In the genomic region with DNA sequence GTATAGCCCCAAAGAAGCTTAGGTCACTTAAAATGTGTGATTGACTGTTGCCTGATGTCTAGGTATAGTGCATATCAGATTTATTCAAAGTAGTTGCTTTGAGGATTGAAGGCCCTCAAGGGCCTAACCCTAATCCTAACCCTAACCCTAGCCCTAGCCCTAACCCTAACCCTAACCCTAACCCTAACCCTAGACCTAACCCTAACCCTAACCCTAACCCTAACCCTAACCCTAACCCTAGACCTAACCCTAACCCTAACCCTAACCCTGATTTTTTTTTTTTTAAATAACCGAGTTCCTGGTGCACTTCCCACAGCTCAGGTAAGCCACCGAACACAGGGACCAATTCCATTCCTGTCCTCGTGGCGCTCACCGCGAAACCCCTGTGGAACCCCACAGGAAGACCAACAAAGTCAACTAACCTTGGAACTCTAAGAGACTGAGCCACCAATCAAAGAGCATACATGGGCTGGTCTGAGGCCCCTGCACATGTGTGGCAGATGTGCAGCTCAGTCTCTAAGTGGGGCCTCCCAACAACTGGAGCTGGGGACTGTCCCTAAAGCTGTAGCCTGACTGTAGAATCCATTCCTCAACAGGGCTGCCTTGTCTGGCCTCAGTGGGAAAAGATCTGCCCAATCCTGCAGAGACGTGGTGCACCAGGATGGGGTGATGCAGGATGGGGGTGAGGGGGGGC, we compare ENCODE assay signal across 27 mouse cellular contexts.
DNase-seq lines count a peak whose midpoint lies in the region; ATAC-seq and TF ChIP-seq lines count a peak whose summit lies in the region.
"Had no signal": no experiment of that assay in that cellular context is flagged by ENCODE, and none has a peak within 500 bp of the region (broad histone marks: within the 10 kb centered on the region; RNA-seq: fewer than 3 reads in every experiment).

No protein-coding gene starts in this region.

- no peaks in the 10 kb centered on the region for H3K9me3 ChIP-seq in heart, embryonic 13.5 days
- no peaks in the 10 kb centered on the region for H3K9me3 ChIP-seq in heart, embryonic 16.5 days (replicated peaks; ENCODE audit: control insufficient read depth, low read length)
- no peaks in the 10 kb centered on the region for H3K9me3 ChIP-seq in heart, embryonic 11.5 days (replicated peaks; ENCODE audit: control insufficient read depth, low read length)
- H3K9me3 ChIP-seq: embryonic facial prominence, embryonic 10.5 days; embryonic facial prominence, embryonic 13.5 days; forebrain, embryonic 12.5 days; forebrain, embryonic 15.5 days; heart, embryonic 10.5 days; hindbrain, embryonic 10.5 days; hindbrain, embryonic 13.5 days; intestine, embryonic 15.5 days had no signal

- TF ChIP-seq CTCF in heart, adult 2 months (IDR thresholded peaks at IDR 0.05): no peak

- DNase-seq in heart, adult 2 months: no peak
- no peak for DNase-seq in testis, postnatal 14 days (ENCODE audit: low spot score)
- DNase-seq: adrenal gland, adult 8-10 months; adrenal gland, postnatal 25 days; cerebellum, adult 11-12 months; cerebellum, adult 8-10 months; cerebellum, postnatal 10 days; cerebellum, postnatal 36 days; embryo, embryonic 11 days; gastrocnemius, postnatal 25 days; kidney, adult 11 months had no signal

- 84% methylated on average over 7 of the region's 7 CpGs for WGBS in heart, embryonic 13.5 days
- WGBS in heart, adult 2 months: 98% methylated on average over 7 of the region's 7 CpGs
- WGBS in heart, embryonic 16.5 days: 94% methylated on average over 7 of the region's 7 CpGs
- 80% methylated on average over 7 of the region's 7 CpGs for whole genome bisulfite sequencing in heart, embryonic 11.5 days (ENCODE audit: insufficient replicate concordance)

- no peaks in the 10 kb centered on the region for H3K79me2 ChIP-seq in heart, adult 2 months (replicated peaks; ENCODE audit: control insufficient read depth, insufficient read depth, low read length)

- no peak overlapping the region for H3K4me2 ChIP-seq in heart, embryonic 13.5 days
- no peak overlapping the region for H3K4me2 ChIP-seq in heart, embryonic 16.5 days (ENCODE audit: low read depth, low read length)
- no peak overlapping the region for H3K4me2 ChIP-seq in heart, embryonic 11.5 days
- H3K4me2 ChIP-seq: embryonic facial prominence, embryonic 13.5 days; forebrain, embryonic 12.5 days; forebrain, embryonic 15.5 days; hindbrain, embryonic 13.5 days; intestine, embryonic 15.5 days had no signal

- H3K9ac ChIP-seq in heart, embryonic 13.5 days: no peak overlapping the region
- no peak overlapping the region for H3K9ac ChIP-seq in heart, adult 2 months (ENCODE audit: low read depth, low read length)
- no peak overlapping the region for H3K9ac ChIP-seq in heart, embryonic 16.5 days (ENCODE audit: low read length)
- H3K9ac ChIP-seq in heart, embryonic 11.5 days (ENCODE audit: low read depth, low read length): no peak overlapping the region
- H3K9ac ChIP-seq: embryonic facial prominence, embryonic 13.5 days; forebrain, embryonic 12.5 days; forebrain, embryonic 15.5 days; hindbrain, embryonic 13.5 days; intestine, embryonic 15.5 days had no signal

- H3K4me3 ChIP-seq in heart, embryonic 13.5 days: no peak overlapping the region
- no peak overlapping the region for H3K4me3 ChIP-seq in heart, adult 2 months
- no peak overlapping the region for H3K4me3 ChIP-seq in heart, embryonic 16.5 days (ENCODE audit: low read length)
- no peak overlapping the region for H3K4me3 ChIP-seq in heart, embryonic 11.5 days (ENCODE audit: low read depth, low read length)
- H3K4me3 ChIP-seq: embryonic facial prominence, embryonic 10.5 days; embryonic facial prominence, embryonic 13.5 days; erythroblast, embryonic 14.5 days; forebrain, embryonic 12.5 days; forebrain, embryonic 15.5 days; heart, embryonic 10.5 days; hindbrain, embryonic 10.5 days; hindbrain, embryonic 13.5 days; intestine, embryonic 15.5 days had no signal

- intact Hi-C loops in heart, adult 2 months (cut with DNase I): no loop called here

- TF ChIP-seq POLR2A in heart, adult 2 months (IDR thresholded peaks at IDR 0.05; ENCODE audit: insufficient read depth, low read depth, low read length): no peak

- no peaks in the 10 kb centered on the region for H3K36me3 ChIP-seq in heart, embryonic 13.5 days
- no peaks in the 10 kb centered on the region; the same call in 1 of the 2 replicates for H3K36me3 ChIP-seq in heart, adult 2 months (ENCODE audit: control insufficient read depth, insufficient read depth, low read length)
- H3K36me3 ChIP-seq in heart, embryonic 16.5 days (ENCODE audit: control insufficient read depth, insufficient read depth): no peaks in the 10 kb centered on the region
- H3K36me3 ChIP-seq in heart, embryonic 11.5 days (ENCODE audit: control insufficient read depth, insufficient read depth, low read length): no peaks in the 10 kb centered on the region
- H3K36me3 ChIP-seq: embryonic facial prominence, embryonic 10.5 days; embryonic facial prominence, embryonic 13.5 days; forebrain, embryonic 12.5 days; forebrain, embryonic 15.5 days; heart, embryonic 10.5 days; hindbrain, embryonic 10.5 days; hindbrain, embryonic 13.5 days; intestine, embryonic 15.5 days had no signal

- no peaks in the 10 kb centered on the region for H3K27me3 ChIP-seq in heart, embryonic 13.5 days (replicated peaks)
- no peaks in the 10 kb centered on the region for H3K27me3 ChIP-seq in heart, adult 2 months (ENCODE audit: control insufficient read depth, insufficient read depth, low read length)
- no peaks in the 10 kb centered on the region for H3K27me3 ChIP-seq in heart, embryonic 16.5 days (ENCODE audit: control insufficient read depth, insufficient read depth, low read length)
- H3K27me3 ChIP-seq in heart, embryonic 11.5 days (ENCODE audit: control insufficient read depth, insufficient read depth, low read length): no peaks in the 10 kb centered on the region
- H3K27me3 ChIP-seq: embryonic facial prominence, embryonic 13.5 days; forebrain, embryonic 12.5 days; forebrain, embryonic 15.5 days; hindbrain, embryonic 13.5 days; intestine, embryonic 15.5 days had no signal

- no peak for ATAC-seq in heart, embryonic 13.5 days (ENCODE audit: extremely low read depth, insufficient number of reproducible peaks, low FRiP score, low TSS enrichment)
- no peak for ATAC-seq in heart, embryonic 16.5 days (replicated peaks; ENCODE audit: extremely low read depth, insufficient read depth, low FRiP score)
- no peak for ATAC-seq in heart, embryonic 11.5 days (replicated peaks; ENCODE audit: insufficient number of reproducible peaks, low FRiP score, low TSS enrichment)
- ATAC-seq in neutrophil, adult 5-6 weeks (ENCODE audit: extremely low read depth, insufficient number of reproducible peaks, low FRiP score, poor library complexity, severe bottlenecking): peak; percentile 61; the same call in 1 of the 2 replicates
- ATAC-seq: activated CD4-positive, CD25-positive, alpha-beta regulatory T cell, adult 4 months; CD4-positive, CD25-positive, alpha-beta regulatory T cell, adult 4 months; forebrain, embryonic 15.5 days; hindbrain, embryonic 16.5 days; intestine, embryonic 15.5 days had no signal

- TF ChIP-seq EP300 in heart, adult 2 months (IDR thresholded peaks at IDR 0.05; ENCODE audit: insufficient read depth, low read depth, low read length): no peak

- peak overlapping the region; percentile 66 for H3K27ac ChIP-seq in heart, embryonic 13.5 days (replicated peaks)
- H3K27ac ChIP-seq in heart, adult 2 months: no peak overlapping the region
- peak overlapping the region; percentile 50; the same call in 1 of the 2 replicates for H3K27ac ChIP-seq in heart, embryonic 16.5 days (ENCODE audit: low read length)
- H3K27ac ChIP-seq in heart, embryonic 11.5 days (ENCODE audit: low read depth, low read length): no peak overlapping the region
- H3K27ac ChIP-seq: embryonic facial prominence, embryonic 10.5 days; embryonic facial prominence, embryonic 13.5 days; forebrain, embryonic 12.5 days; forebrain, embryonic 15.5 days; heart, embryonic 10.5 days; hindbrain, embryonic 10.5 days; hindbrain, embryonic 13.5 days; intestine, embryonic 15.5 days had no signal

- H3K4me1 ChIP-seq in heart, embryonic 13.5 days: peaks cover 58% of the 10 kb centered on the region
- H3K4me1 ChIP-seq in heart, adult 2 months (ENCODE audit: control insufficient read depth, insufficient read depth, low read length): no peaks in the 10 kb centered on the region
- peaks cover 12% of the 10 kb centered on the region for H3K4me1 ChIP-seq in heart, embryonic 16.5 days (ENCODE audit: control insufficient read depth, insufficient read depth, low read length)
- H3K4me1 ChIP-seq in heart, embryonic 11.5 days (ENCODE audit: control insufficient read depth, insufficient read depth, low read length): peaks cover 5% of the 10 kb centered on the region; the same call in 1 of the 2 replicates
- H3K4me1 ChIP-seq: embryonic facial prominence, embryonic 10.5 days; forebrain, embryonic 12.5 days; forebrain, embryonic 15.5 days; hindbrain, embryonic 10.5 days; hindbrain, embryonic 13.5 days; intestine, embryonic 15.5 days had no signal

Comparison
In these comparisons a context has a peak if more than half of its experiments do, and no peak if none do; other contexts are left out.
1. H3K27ac ChIP-seq: peak in heart, embryonic 13.5 days (single experiment) and heart, embryonic 16.5 days (single experiment); none in heart, adult 2 months (single experiment) and heart, embryonic 11.5 days (single experiment).